Mouse (Mus musculus): ENCODE measurements at regions not wholly inside any gene's neighbourhood (a gene's known extent, or its start where the extent isn't known, plus 50 kb on each side); places are given as distances from the start of the nearest gene placed in this dataset.

GRCm38 (mm10) chr11:20436057-20436456 lies 103.5 kb upstream of the Slc1a4 start:
- Histone ChIP-seq H3K27ac (ENCODE audit: control insufficient read depth, low read depth, low read length) (no peak overlapping the region), H3K4me3 (ENCODE audit: control insufficient read depth in 1 of 2, insufficient read depth in 1 of 2, low read depth in 2 of 2, low read length in 2 of 2) (no peak overlapping the region), H3K79me2 (ENCODE audit: control insufficient read depth, insufficient read depth, low read length, poor library complexity) (no peaks in the 10 kb centered on the region), H3K27me3 (ENCODE audit: control insufficient read depth in 1 of 2, insufficient read depth in 2 of 2, low read length in 2 of 2) (no peaks in the 10 kb centered on the region; a peak in 2 of 4 replicates), H3K4me1 (ENCODE audit: control insufficient read depth in 1 of 2, insufficient read depth in 2 of 2, low read length in 2 of 2) (no peaks in the 10 kb centered on the region), H3K36me3 (ENCODE audit: control insufficient read depth in 1 of 2, insufficient read depth in 2 of 2, low read length in 2 of 2) (no peaks in the 10 kb centered on the region), H3K9ac (ENCODE audit: control insufficient read depth, low read depth, low read length, poor library complexity, severe bottlenecking) (no peak overlapping the region), H3K9me3 (replicated peaks; ENCODE audit: insufficient read depth, low read length) (no peaks in the 10 kb centered on the region)
- TF ChIP-seq MYB (IDR thresholded peaks at IDR 0.05; ENCODE audit: low read depth, low read length) (no peak), KAT2A (conservative IDR thresholded peaks at IDR 0.05; ENCODE audit: low read depth, low read length) (no peak), JUND (IDR thresholded peaks at IDR 0.05; ENCODE audit: low read depth, low read length) (no peak), E2F4 (IDR thresholded peaks at IDR 0.05; ENCODE audit: borderline replicate concordance, low read depth, low read length) (no peak), ZMIZ1 (IDR thresholded peaks at IDR 0.05; ENCODE audit: low read depth, low read length) (no peak), MAFK (IDR thresholded peaks at IDR 0.05; ENCODE audit: borderline replicate concordance, low read depth, low read length) (no peak), TAL1 (IDR thresholded peaks at IDR 0.05; ENCODE audit: low read length) (no peak), EP300 (IDR thresholded peaks at IDR 0.05; ENCODE audit: low read depth in 1 of 2, low read length in 2 of 2) (no peak), ZC3H11A (IDR thresholded peaks at IDR 0.05; ENCODE audit: low read depth, low read length) (no peak), NRF1 (IDR thresholded peaks at IDR 0.05; ENCODE audit: insufficient read depth, low read depth, low read length, poor library complexity, severe bottlenecking) (no peak), USF2 (IDR thresholded peaks at IDR 0.05; ENCODE audit: borderline replicate concordance in 1 of 2, insufficient read depth in 1 of 2, low read depth in 1 of 2, low read length in 2 of 2) (no peak), MAZ (IDR thresholded peaks at IDR 0.05; ENCODE audit: low read depth, low read length) (no peak), POLR2AphosphoS2 (IDR thresholded peaks at IDR 0.05; ENCODE audit: low read length) (no peak), GATA1 (IDR thresholded peaks at IDR 0.05; ENCODE audit: low read depth, low read length) (no peak), ETS1 (IDR thresholded peaks at IDR 0.05; ENCODE audit: low read depth, low read length) (no peak), SMC3 (IDR thresholded peaks at IDR 0.05; ENCODE audit: low read depth, low read length) (no peak), MXI1 (IDR thresholded peaks at IDR 0.05; ENCODE audit: low read depth, low read length) (no peak), CHD1 (IDR thresholded peaks at IDR 0.05; ENCODE audit: low read depth, low read length) (no peak), ELF1 (IDR thresholded peaks at IDR 0.05; ENCODE audit: low read depth, low read length) (no peak), POLR2AphosphoS5 (IDR thresholded peaks at IDR 0.05; ENCODE audit: borderline replicate concordance, low read depth, low read length) (no peak)
- no peak for DNase-seq (ENCODE audit: low read depth, low spot score)

GRCm38 (mm10) chr11:20442476-20442875 lies 100.6 kb upstream of the Sertad2 start:
- DNase-seq (ENCODE audit: low read depth, low spot score) = no peak
- Histone ChIP-seq H3K27me3 (ENCODE audit: control insufficient read depth in 1 of 2, insufficient read depth in 2 of 2, low read length in 2 of 2) (peaks cover 0 to 2% of the 10 kb centered on the region in 2 experiments; a peak in 2 of 4 replicates), H3K4me3 (ENCODE audit: control insufficient read depth in 1 of 2, insufficient read depth in 1 of 2, low read depth in 2 of 2, low read length in 2 of 2) (no peak overlapping the region), H3K27ac (ENCODE audit: control insufficient read depth, low read depth, low read length) (no peak overlapping the region), H3K79me2 (ENCODE audit: control insufficient read depth, insufficient read depth, low read length, poor library complexity) (no peaks in the 10 kb centered on the region), H3K9ac (ENCODE audit: control insufficient read depth, low read depth, low read length, poor library complexity, severe bottlenecking) (no peak overlapping the region), H3K4me1 (ENCODE audit: control insufficient read depth in 1 of 2, insufficient read depth in 2 of 2, low read length in 2 of 2) (peaks cover 0 to 3% of the 10 kb centered on the region in 2 experiments; a peak in 1 of 4 replicates), H3K36me3 (ENCODE audit: control insufficient read depth in 1 of 2, insufficient read depth in 2 of 2, low read length in 2 of 2) (no peaks in the 10 kb centered on the region), H3K9me3 (replicated peaks; ENCODE audit: insufficient read depth, low read length) (no peaks in the 10 kb centered on the region)
- no peak for TF ChIP-seq CHD2 (IDR thresholded peaks at IDR 0.05; ENCODE audit: low read length)
- no peak for TF ChIP-seq EP300 (IDR thresholded peaks at IDR 0.05; ENCODE audit: low read depth in 1 of 2, low read length in 2 of 2)
- TF ChIP-seq ZNF384 (IDR thresholded peaks at IDR 0.05; ENCODE audit: low read depth, low read length) = no peak
- no peak for TF ChIP-seq POLR2A (IDR thresholded peaks at IDR 0.05; ENCODE audit: control insufficient read depth in 1 of 2, insufficient read depth in 1 of 2, low read depth in 1 of 2, low read length in 2 of 2, poor library complexity in 1 of 2)
- no peak for TF ChIP-seq NRF1 (IDR thresholded peaks at IDR 0.05; ENCODE audit: insufficient read depth, low read depth, low read length, poor library complexity, severe bottlenecking)
- no peak for TF ChIP-seq POLR2AphosphoS5 (IDR thresholded peaks at IDR 0.05; ENCODE audit: borderline replicate concordance, low read depth, low read length)
- no peak for TF ChIP-seq MYC (IDR thresholded peaks at IDR 0.05; ENCODE audit: low read depth, low read length)
- no peak for TF ChIP-seq ZKSCAN1 (IDR thresholded peaks at IDR 0.05; ENCODE audit: low read depth, low read length)
- no peak for TF ChIP-seq TCF12 (IDR thresholded peaks at IDR 0.05; ENCODE audit: low read depth, low read length)
- TF ChIP-seq ELF1 (IDR thresholded peaks at IDR 0.05; ENCODE audit: low read depth, low read length) = no peak
- no peak for TF ChIP-seq MXI1 (IDR thresholded peaks at IDR 0.05; ENCODE audit: low read depth, low read length)
- TF ChIP-seq NELFE (IDR thresholded peaks at IDR 0.05; ENCODE audit: low read depth, low read length) = no peak
- no peak for TF ChIP-seq HCFC1 (IDR thresholded peaks at IDR 0.05; ENCODE audit: low read depth, low read length)
- no peak for TF ChIP-seq CTCF (IDR thresholded peaks at IDR 0.05 in 2 of 3, conservative IDR thresholded peaks at IDR 0.05 in 1 of 3; ENCODE audit: control insufficient read depth in 1 of 3, insufficient read depth in 1 of 3, low read depth in 2 of 3, low read length in 3 of 3, poor library complexity in 1 of 3, severe bottlenecking in 1 of 3)
- TF ChIP-seq GABPA (IDR thresholded peaks at IDR 0.05; ENCODE audit: low read depth, low read length) = no peak
- no peak for TF ChIP-seq MAZ (IDR thresholded peaks at IDR 0.05; ENCODE audit: low read depth, low read length)
- no peak for TF ChIP-seq USF1 (IDR thresholded peaks at IDR 0.05; ENCODE audit: low read depth, low read length)

All from MEL (cell line).